Mouse (Mus musculus): ENCODE data around the gene Kcng1. TPM values are rescaled to one million over a fixed set of nuclear protein-coding genes. Genes with fewer than 3 reads are reported as not detected.
A peak's percentile ranks its signal among the peaks of the same experiment; 100 is the strongest.

The Kcng1 gene
- total RNA-seq, 2 experiments from 2014 or later: 30.5 to 39.6 TPM

GRCm38 (mm10) chr2:168230773-168231470 is 50.6 kb downstream of the Kcng1 start:
- no peak for TF ChIP-seq CTCF (IDR thresholded peaks at IDR 0.05)
- peak; percentile 40 to 49 for DNase-seq (ENCODE audit: extremely low spot score in 1 of 2, low spot score in 2 of 2)
- H3K27ac ChIP-seq: peak overlapping the region; percentile 99
- peak overlapping the region; percentile 94 for H3K4me3 ChIP-seq
- intact Hi-C loops (cut with DNase I): loop anchor here (2.0 kb wide), 1 partner anchor 24 kb away; the partner anchor contains the start of gene Adnp

GRCm38 (mm10) chr2:168230026-168230728 is 51.4 kb downstream of the Kcng1 start, which contains the start of the genes Gm20716, Dpm1 and Mocs3:
Gm20716 (minus strand) TSS chr2:168230364.
Dpm1 (minus strand) TSS chr2:168230591.
Mocs3 (plus strand) TSS chr2:168230622.
- Histone ChIP-seq H3K4me3 (peak within 1 kb of the TSS; percentile 94), H3K27ac (peak within 1 kb of the TSS; percentile 99)
- DNase-seq (ENCODE audit: extremely low spot score in 1 of 2, low spot score in 2 of 2): peak; percentile 86 to 87
- intact Hi-C loops (cut with DNase I): loop anchor here (2.0 kb wide), 1 partner anchor 23 kb away; the partner anchor contains the start of gene Adnp
- TF ChIP-seq CTCF (IDR thresholded peaks at IDR 0.05): no peak

- peak overlapping the region; percentile 99 for H3K27ac ChIP-seq
- peak overlapping the region; percentile 94 for H3K4me3 ChIP-seq
- DNase-seq (ENCODE audit: extremely low spot score in 1 of 2, low spot score in 2 of 2): peak; percentile 41 to 53
- intact Hi-C loops (cut with DNase I): loop anchor here (2.0 kb wide), 1 partner anchor 23 kb away; the partner anchor contains the start of gene Adnp
- no peak for TF ChIP-seq CTCF (IDR thresholded peaks at IDR 0.05)
Measured at GRCm38 (mm10) chr2:168229116-168230025, 52.2 kb downstream of the Kcng1 start.

- Histone ChIP-seq H3K27ac (no peak overlapping the region), H3K4me3 (no peak overlapping the region)
- intact Hi-C loops (cut with DNase I): no loop called here
- no peak for DNase-seq (ENCODE audit: extremely low spot score in 1 of 2, low spot score in 2 of 2)
- no peak for TF ChIP-seq CTCF (IDR thresholded peaks at IDR 0.05)
Measured at GRCm38 (mm10) chr2:168223326-168223725, 58.2 kb downstream of the Kcng1 start.

GRCm38 (mm10) chr2:168213788-168214397 is 67.6 kb downstream of the Kcng1 start:
- DNase-seq (ENCODE audit: extremely low spot score in 1 of 2, low spot score in 2 of 2): no peak
- Histone ChIP-seq H3K27ac (no peak overlapping the region), H3K4me3 (no peak overlapping the region)
- TF ChIP-seq CTCF (IDR thresholded peaks at IDR 0.05): no peak; the same call in 1 of the 2 replicates
- intact Hi-C loops (cut with DNase I): no loop called here

Other genes with a start within 250 kb of the Kcng1 start
- gene Pard6b, start 200.7 kb downstream of the Kcng1 start, total RNA-seq (2021): 1 to 10 TPM; 5.5 to 6.8 TPM
- 10 to 100 TPM; 84.0 to 91.6 TPM for gene Adnp, start 74.6 kb downstream of the Kcng1 start, total RNA-seq (2021)
- gene Gm20716, start 51.4 kb downstream of the Kcng1 start, total RNA-seq (2021): 10 to 100 TPM; 26.9 to 32.3 TPM
- 10 to 100 TPM; 68.5 to 75.8 TPM for gene Dpm1, start 51.1 kb downstream of the Kcng1 start, total RNA-seq (2021)
- gene Mocs3, start 51.1 kb downstream of the Kcng1 start, total RNA-seq (2021): 10 to 100 TPM; 19.6 to 20.1 TPM